Mouse (Mus musculus) adrenal gland, postnatal 4 days (tissue): ENCODE results near the gene Zscan20. TPM values are rescaled to one million over a fixed set of nuclear protein-coding genes. Genes with fewer than 3 reads are reported as not detected.
"Not testable (repeated sequence)": the region's sequence is repeated elsewhere in the genome, so short reads cannot be mapped to it uniquely, and the experiment has no call there.

Experiments used
- DNase-seq, 2 experiments: peaks; one replicate each; pipeline ENCODE4 v3.0.0; 2021 to 2022; ENCODE audit warnings: low spot score in 2 of 2, mixed read lengths in 2 of 2
- total RNA-seq, 2 experiments: library from RNA; stranded (reverse); gene quantifications; 2 replicates each; pipeline ENCODE4 v1.2.3; 2021

The Zscan20 gene
- total RNA-seq, 2 experiments from 2014 or later, result 5.9 to 7.6 TPM

DNA sequence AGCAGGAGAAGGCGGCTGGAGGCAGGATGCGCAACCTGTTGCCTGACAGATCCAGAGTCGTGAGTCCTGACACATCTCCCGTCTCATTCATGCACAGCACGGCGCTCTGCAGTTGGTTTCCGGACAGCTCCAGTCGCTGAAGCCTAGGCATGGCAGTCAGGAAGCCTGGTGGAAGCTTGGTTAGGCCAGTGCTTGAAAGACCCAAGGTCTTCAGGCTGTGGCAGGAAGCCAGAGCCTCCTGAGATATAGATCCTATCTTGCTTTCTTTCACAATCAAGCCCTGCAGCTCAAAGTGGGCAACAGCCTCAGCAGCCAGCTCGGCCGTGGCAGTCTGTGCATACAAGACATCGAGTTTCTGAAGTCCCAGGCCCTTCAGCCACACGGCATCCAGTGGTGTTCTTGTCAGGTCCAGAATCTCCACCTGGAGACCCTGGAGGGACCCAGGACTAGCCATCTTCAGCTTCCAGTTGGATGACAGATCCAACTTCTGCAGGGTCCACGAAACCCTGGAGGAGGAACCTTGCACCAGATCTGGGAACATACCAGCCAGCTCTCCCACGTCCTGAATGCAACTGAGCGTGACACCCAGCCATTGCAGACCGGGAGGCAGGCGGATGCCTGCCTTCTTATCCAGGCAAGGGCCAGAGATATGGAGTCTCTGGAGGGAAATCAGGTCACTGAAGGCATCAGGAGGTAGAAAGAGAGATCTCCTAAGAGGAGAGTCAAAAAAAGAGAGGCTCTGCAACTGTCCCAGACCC lies 7.6 kb upstream of the Zscan20 start:
- no peak for DNase-seq

DNA sequence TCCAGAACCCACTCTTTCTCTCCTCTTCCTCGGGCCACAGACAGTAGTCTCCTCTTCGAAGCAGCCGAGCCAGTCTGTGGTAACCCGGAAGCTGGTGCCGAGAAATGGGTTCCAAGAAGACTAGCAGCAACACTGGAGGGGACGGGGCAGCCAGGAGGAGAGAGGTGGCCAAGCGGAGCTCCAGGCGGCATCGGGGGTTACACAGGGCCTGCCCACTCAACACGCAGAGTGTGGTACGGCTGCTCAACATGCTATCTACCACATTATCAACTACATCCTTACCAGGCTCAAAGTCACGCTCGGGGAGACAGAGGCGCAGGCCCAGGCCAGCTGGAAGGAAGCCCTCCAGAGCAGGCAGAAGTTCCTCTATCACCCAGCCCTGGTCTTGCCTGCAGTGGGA lies 5.9 kb upstream of the Zscan20 start:
- no peak for DNase-seq

DNA sequence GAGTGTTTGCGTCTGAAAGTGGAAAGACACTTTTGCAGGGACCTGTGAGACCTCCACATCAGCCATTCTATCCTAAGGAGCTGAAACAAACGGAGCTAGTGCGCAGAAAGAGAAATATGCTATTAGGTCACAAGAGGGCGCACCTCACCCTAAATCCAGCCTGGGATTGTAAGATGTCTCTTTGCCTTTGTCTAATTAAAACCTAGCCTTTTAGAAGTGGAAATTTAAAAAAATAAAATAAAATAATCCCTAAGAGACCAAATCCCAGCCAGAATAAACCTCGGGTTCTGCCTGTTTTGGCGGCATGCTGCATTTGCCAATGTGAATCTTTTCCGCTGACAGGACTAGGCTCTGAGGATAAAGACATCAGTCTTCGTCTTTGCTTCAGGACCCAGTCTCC lies 3.4 kb upstream of the Zscan20 start:
- DNase-seq, result no peak

DNA sequence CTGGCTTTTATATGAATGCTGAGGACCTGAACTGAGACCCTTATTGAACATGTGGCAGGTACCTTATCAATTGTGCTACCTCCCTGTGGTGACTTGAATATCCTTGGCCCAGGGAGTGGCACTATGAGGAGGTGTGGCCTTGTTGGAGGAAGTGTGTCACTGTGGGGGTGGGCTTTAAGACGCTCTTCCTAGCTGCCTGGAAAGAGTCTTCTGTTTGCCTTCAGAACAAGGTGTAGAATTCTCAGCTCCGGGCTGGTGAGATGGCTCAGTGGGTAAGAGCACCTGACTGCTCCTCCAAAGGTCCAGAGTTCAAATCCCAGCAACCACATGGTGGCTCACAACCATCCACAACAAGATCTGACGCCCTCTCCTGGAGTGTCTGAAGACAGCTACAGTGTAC lies 1.8 kb upstream of the Zscan20 start:
- not testable (repeated sequence) for DNase-seq

DNA sequence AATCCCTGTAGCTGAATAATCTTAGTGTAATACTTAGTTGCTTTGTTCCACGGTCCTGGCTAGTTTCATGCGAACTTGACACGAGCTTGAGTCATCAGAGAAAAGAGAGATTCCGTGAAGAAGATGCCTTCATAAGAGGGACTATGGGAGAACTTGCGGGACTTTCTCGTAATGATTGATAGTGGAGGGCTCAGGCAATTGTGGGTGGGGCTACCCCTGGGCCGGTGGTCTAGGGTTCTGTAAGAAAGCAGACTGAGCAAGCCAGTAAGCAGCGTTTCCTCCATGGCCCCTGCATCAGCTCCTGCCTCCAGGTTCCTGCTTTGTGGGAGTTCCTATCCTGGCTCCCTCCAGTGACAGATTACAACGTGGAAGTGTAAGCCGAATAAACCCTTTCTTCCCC lies 808 bp upstream of the Zscan20 start:
- DNase-seq, result no peak

- no peak for DNase-seq
These were observed 498 bp downstream of the Zscan20 start for GRCm38 (mm10) chr4:128609276-128609924.

GRCm38 (mm10) chr4:128607661-128608060 lies 2.2 kb downstream of the Zscan20 start:
- DNase-seq, result no peak

DNA sequence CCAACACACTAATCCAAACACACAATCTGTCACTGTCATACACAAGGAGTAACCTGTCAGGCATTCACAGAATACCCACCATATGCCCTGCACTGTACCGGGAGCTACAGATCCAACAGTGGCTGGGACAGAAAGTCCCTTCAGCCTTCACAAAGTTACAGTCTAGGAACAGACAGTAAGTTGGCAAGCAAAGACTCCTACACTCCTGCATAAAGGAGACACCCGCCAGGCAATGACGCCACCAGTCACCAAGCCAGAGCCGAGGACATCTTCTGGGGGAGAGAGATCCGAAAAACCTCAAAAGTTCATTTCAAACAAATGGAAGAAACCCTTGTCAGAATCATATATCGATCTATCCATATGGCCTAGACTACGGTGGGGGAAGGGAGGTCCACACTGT lies 3.3 kb downstream of the Zscan20 start:
- no peak for DNase-seq

- no peak for DNase-seq
These were observed 11.9 kb downstream of the Zscan20 start for GRCm38 (mm10) chr4:128597801-128598560.

GRCm38 (mm10) chr4:128594062-128594461 lies 15.8 kb downstream of the Zscan20 start:
- no peak for DNase-seq

- no peak for DNase-seq
These were observed 16.6 kb downstream of the Zscan20 start for GRCm38 (mm10) chr4:128593286-128593685.

- no peak for DNase-seq
These were observed 30.7 kb downstream of the Zscan20 start for GRCm38 (mm10) chr4:128579182-128579581.

GRCm38 (mm10) chr4:128575811-128576210 lies 34.1 kb downstream of the Zscan20 start:
- DNase-seq, result no peak

GRCm38 (mm10) chr4:128560327-128560726 lies 49.6 kb downstream of the Zscan20 start:
- no peak for DNase-seq

DNA sequence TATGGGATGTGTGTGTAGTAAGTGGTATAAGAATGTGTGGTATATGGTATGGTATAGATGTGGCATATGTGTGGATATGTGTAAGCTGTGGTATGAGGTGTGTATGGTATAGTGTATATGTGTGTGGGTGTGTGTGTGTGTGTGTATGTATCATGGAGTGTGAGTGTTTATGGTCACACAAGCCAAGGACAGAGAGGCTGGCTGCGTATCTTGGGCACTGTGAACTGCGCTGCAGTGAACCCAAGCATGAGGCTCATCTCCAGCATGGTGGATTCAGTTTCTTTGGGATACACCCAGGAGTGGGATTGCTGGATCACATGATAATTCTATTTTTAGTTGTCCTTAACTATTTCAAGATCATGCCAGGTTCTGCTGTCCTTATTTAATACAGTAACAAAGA lies 55.7 kb downstream of the Zscan20 start:
- no peak for DNase-seq

GRCm38 (mm10) chr4:128550756-128551155 lies 59.1 kb downstream of the Zscan20 start:
- no peak for DNase-seq

- DNase-seq, result not testable (repeated sequence)
These were observed 65.9 kb downstream of the Zscan20 start for GRCm38 (mm10) chr4:128543956-128544486.

DNA sequence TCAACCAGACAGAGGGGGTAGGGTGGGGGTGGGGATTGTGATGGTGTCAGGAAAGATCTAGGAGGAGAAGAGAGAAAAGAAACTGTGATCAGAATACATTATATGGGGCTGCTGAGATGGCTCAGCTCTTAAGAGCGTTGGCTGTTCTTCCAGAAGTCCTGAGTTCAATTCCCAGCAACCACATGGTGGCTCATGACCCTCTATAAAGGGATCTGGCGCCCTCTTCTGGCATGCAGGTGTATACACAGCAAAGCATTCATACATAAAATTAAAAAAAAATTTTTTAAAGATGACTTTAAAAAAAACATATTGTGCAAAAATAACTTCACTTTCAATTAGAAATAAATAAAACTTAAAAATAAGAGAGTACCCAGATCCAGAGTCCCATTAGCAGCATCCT lies 66.5 kb downstream of the Zscan20 start:
- DNase-seq, result no peak
